Mouse (Mus musculus): ENCODE measurements around the gene Gm9733. TPM values are rescaled to one million over a fixed set of nuclear protein-coding genes. Genes with fewer than 3 reads are reported as not detected.

Gm9733 gene
- not detected for polyA plus RNA-seq (2014; fragmentation: Illumina TruSeq; extraction: RNeasy Lipid Tissue Mini Kit (QIAGEN cat#74804); ENCODE audit: low read depth, low replicate concordance)

GRCm38 (mm10) chr3:15332063-15332462 is at the start of gene Gm9733:
Gene Gm9733, minus strand, starts transcription at chr3:15332302.

Other genes with a start within 250 kb of the Gm9733 start
- 0.89 TPM for gene Sirpb1a, start 94.2 kb upstream of the Gm9733 start, polyA plus RNA-seq (2014; fragmentation: Illumina TruSeq; extraction: RNeasy Lipid Tissue Mini Kit (QIAGEN cat#74804); ENCODE audit: low read depth, low replicate concordance)
- 1.0 TPM for gene Sirpb1b, start 242.8 kb upstream of the Gm9733 start, polyA plus RNA-seq (2014; fragmentation: Illumina TruSeq; extraction: RNeasy Lipid Tissue Mini Kit (QIAGEN cat#74804); ENCODE audit: low read depth, low replicate concordance)

Measured in adipose tissue, adult 10 weeks (tissue).